Mouse (Mus musculus): ENCODE measurements at regions not wholly inside any gene's neighbourhood (a gene's known extent, or its start where the extent isn't known, plus 50 kb on each side); places are given as distances from the start of the nearest gene placed in this dataset.

GRCm38 (mm10) chr7:66490073-66490472 lies 62.8 kb upstream of the Aldh1a3 start:
- no peak for DNase-seq (ENCODE audit: low spot score)

DNA sequence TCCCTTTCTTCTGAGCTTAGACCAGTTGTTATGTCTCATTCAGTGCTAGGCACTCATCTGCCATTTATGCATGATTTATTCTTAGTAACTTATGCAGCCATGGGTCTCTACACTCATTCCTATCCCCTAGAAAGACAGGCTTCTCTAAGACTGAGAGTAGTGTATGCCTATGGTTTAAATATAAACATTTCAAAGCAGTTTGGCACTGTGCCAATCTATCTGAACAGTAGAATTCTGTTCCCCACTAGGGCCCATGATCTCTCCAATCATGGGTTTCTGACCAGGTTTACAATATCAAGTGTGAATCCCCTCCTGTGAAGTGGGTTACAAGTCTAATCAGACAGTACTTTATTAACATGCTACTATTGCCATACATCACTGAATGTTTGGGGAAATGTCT lies 60.4 kb upstream of the Aldh1a3 start:
- DNase-seq (ENCODE audit: low spot score): no peak

- DNase-seq (ENCODE audit: low spot score): no peak
Measured at GRCm38 (mm10) chr7:66480446-66480845, 53.1 kb upstream of the Aldh1a3 start.

DNA sequence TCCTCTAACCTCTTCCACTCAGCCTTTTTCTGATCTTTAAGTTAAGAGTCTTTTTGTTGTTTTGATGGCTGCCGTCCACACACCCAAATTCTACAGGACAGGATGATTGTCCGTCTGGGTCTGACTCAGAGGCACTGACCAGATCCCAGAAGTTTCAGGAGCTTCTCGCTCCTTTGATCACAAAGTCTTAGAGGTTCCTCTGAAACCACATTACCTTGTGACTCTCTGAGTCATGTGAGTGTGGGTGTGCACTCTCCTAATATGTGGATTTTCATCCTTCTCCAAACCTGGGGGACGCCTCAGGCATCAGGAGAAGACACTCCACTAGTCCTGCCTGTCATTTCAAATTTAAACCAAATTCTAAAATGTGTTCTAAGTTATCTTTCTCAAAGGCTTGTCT lies 52.0 kb upstream of the Aldh1a3 start:
- DNase-seq (ENCODE audit: low spot score): no peak

DNA sequence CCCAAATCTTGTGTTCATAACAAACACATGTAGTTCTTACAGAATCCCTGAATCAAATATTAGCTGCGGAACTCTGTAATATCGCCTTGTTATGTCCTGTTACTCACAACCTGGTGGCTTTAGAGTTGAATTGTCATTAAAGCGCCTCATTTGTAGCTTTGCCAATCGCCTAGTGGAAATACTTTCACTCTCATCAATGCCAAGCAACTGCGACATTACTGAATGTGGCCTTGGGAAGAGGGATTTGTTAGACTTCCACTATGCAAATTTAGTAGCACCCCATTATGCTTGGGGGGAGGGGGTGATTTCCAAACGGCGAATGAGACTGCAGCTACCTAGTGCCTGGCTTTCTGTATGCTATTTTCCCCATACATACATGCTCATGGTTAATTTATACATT lies 50.8 kb upstream of the Aldh1a3 start:
- no peak for DNase-seq (ENCODE audit: low spot score)

GRCm38 (mm10) chr7:66477475-66477874 lies 50.2 kb upstream of the Aldh1a3 start:
- DNase-seq (ENCODE audit: low spot score): no peak

Measured in testis, postnatal 14 days (tissue).